Comparison of ENCODE assay signal across 11 mouse cellular contexts in genomic region chr2:49571159-49571920, GRCm38 (mm10). TPM values are rescaled to one million over a fixed set of nuclear protein-coding genes. Genes with fewer than 3 reads are reported as not detected.
DNase-seq lines count a peak whose midpoint lies in the region; ATAC-seq lines count a peak whose summit lies in the region.
"Had no signal": no experiment of that assay in that cellular context is flagged by ENCODE, and none has a peak within 500 bp of the region (broad histone marks: within the 10 kb centered on the region; RNA-seq: fewer than 3 reads in every experiment).

No protein-coding gene starts in this region.

- 73% methylated on average over 11 of the region's 11 CpGs for WGBS in hindbrain, embryonic 11.5 days
- 74% methylated on average over 11 of the region's 11 CpGs for WGBS in hindbrain, embryonic 10.5 days
- WGBS in forebrain, embryonic 14.5 days = 66% methylated on average over 11 of the region's 11 CpGs
- WGBS in limb, embryonic 13.5 days = 60% methylated on average over 11 of the region's 11 CpGs

- H3K9ac ChIP-seq in hindbrain, embryonic 11.5 days (ENCODE audit: low read depth, low read length) = no peak overlapping the region
- peak overlapping the region; percentile 29; the same call in 1 of the 2 replicates for H3K9ac ChIP-seq in forebrain, embryonic 14.5 days (ENCODE audit: low read length)
- H3K9ac ChIP-seq in limb, embryonic 13.5 days = no peak overlapping the region

- no peak for DNase-seq in hindbrain, embryonic 11.5 days (ENCODE audit: low spot score)
- DNase-seq in hindbrain, embryonic 10.5 days (ENCODE audit: low spot score) = no peak
- DNase-seq in MN1 (ENCODE audit: low spot score) = peak; percentile 34
- DNase-seq in forebrain, embryonic 14.5 days (ENCODE audit: low spot score) = no peak
- no peak for DNase-seq in left cerebral cortex, postnatal 4 days
- DNase-seq in right cerebral cortex, adult 18-20 months = no peak
- DNase-seq in cerebellum, adult 8-10 months = no peak
- DNase-seq: gastrocnemius, postnatal 36 days; heart, postnatal 4 days; lung, postnatal 4 days had no signal

- no peaks in the 10 kb centered on the region for H3K27me3 ChIP-seq in hindbrain, embryonic 11.5 days (ENCODE audit: control insufficient read depth, insufficient read depth, low read length)
- no peaks in the 10 kb centered on the region for H3K27me3 ChIP-seq in hindbrain, embryonic 10.5 days (ENCODE audit: insufficient read depth, poor library complexity, severe bottlenecking)
- no peaks in the 10 kb centered on the region for H3K27me3 ChIP-seq in forebrain, embryonic 14.5 days (replicated peaks; ENCODE audit: control insufficient read depth, insufficient read depth, low read length)
- H3K27me3 ChIP-seq in limb, embryonic 13.5 days = no peaks in the 10 kb centered on the region

- no peak overlapping the region for H3K4me3 ChIP-seq in hindbrain, embryonic 11.5 days (ENCODE audit: low read depth, low read length)
- H3K4me3 ChIP-seq in hindbrain, embryonic 10.5 days = no peak overlapping the region
- H3K4me3 ChIP-seq in forebrain, embryonic 14.5 days (ENCODE audit: low read depth, low read length) = no peak overlapping the region
- H3K4me3 ChIP-seq in limb, embryonic 13.5 days = no peak overlapping the region

- peak; percentile 32; the same call in 1 of the 2 replicates for ATAC-seq in hindbrain, embryonic 11.5 days (ENCODE audit: low FRiP score)
- no peak for ATAC-seq in forebrain, embryonic 14.5 days
- ATAC-seq in limb, embryonic 13.5 days (ENCODE audit: low FRiP score, low read depth) = no peak

- no peak overlapping the region for H3K4me2 ChIP-seq in hindbrain, embryonic 11.5 days (replicated peaks; ENCODE audit: low read depth, low read length)
- peak overlapping the region; percentile 43 for H3K4me2 ChIP-seq in forebrain, embryonic 14.5 days (ENCODE audit: low read length)
- H3K4me2 ChIP-seq in limb, embryonic 13.5 days (replicated peaks) = peak overlapping the region; percentile 56

- H3K36me3 ChIP-seq in hindbrain, embryonic 11.5 days (ENCODE audit: control insufficient read depth, insufficient read depth, low read length) = no peaks in the 10 kb centered on the region
- no peaks in the 10 kb centered on the region for H3K36me3 ChIP-seq in hindbrain, embryonic 10.5 days
- H3K36me3 ChIP-seq in forebrain, embryonic 14.5 days (ENCODE audit: control insufficient read depth, insufficient read depth, low read length) = no peaks in the 10 kb centered on the region
- H3K36me3 ChIP-seq in limb, embryonic 13.5 days = no peaks in the 10 kb centered on the region

- no peaks in the 10 kb centered on the region for H3K9me3 ChIP-seq in hindbrain, embryonic 11.5 days (ENCODE audit: control insufficient read depth, low read length)
- H3K9me3 ChIP-seq in hindbrain, embryonic 10.5 days = no peaks in the 10 kb centered on the region
- no peaks in the 10 kb centered on the region for H3K9me3 ChIP-seq in forebrain, embryonic 14.5 days (replicated peaks; ENCODE audit: control insufficient read depth, low read length)
- H3K9me3 ChIP-seq in limb, embryonic 13.5 days = no peaks in the 10 kb centered on the region

- no peaks in the 10 kb centered on the region for H3K4me1 ChIP-seq in hindbrain, embryonic 11.5 days (replicated peaks; ENCODE audit: control insufficient read depth, insufficient read depth, low read length)
- H3K4me1 ChIP-seq in hindbrain, embryonic 10.5 days (replicated peaks) = peaks cover 28% of the 10 kb centered on the region
- peaks cover 35% of the 10 kb centered on the region for H3K4me1 ChIP-seq in forebrain, embryonic 14.5 days (ENCODE audit: control insufficient read depth, insufficient read depth, low read length)
- H3K4me1 ChIP-seq in limb, embryonic 13.5 days = peaks cover 51% of the 10 kb centered on the region

- no peak overlapping the region for H3K27ac ChIP-seq in hindbrain, embryonic 11.5 days (ENCODE audit: low read depth, low read length)
- H3K27ac ChIP-seq in hindbrain, embryonic 10.5 days = no peak overlapping the region
- H3K27ac ChIP-seq in forebrain, embryonic 14.5 days (ENCODE audit: low read depth, low read length) = peak overlapping the region; percentile 63; the same call in 1 of the 2 replicates
- H3K27ac ChIP-seq in limb, embryonic 13.5 days = no peak overlapping the region

- intact Hi-C loops in left cerebral cortex, postnatal 4 days (cut with DNase I) = no loop called here

RNA-seq across cellular contexts. Expression of gene Kif5c, which starts 47.8 kb away (rescaled TPM):
- 112 and 115 TPM in 2 replicates for polyA plus RNA-seq in hindbrain, embryonic 11.5 days (2014; fragmentation: Nextera tagmentation; extraction: Ambion mirVana)
- polyA plus RNA-seq in hindbrain, embryonic 10.5 days (2016; fragmentation: Nextera tagmentation; extraction: Ambion mirVana) = 45.8 and 67.6 TPM in 2 replicates
- 148 and 170 TPM in 2 replicates for polyA plus RNA-seq in forebrain, embryonic 14.5 days (2014; fragmentation: Nextera tagmentation; extraction: Ambion mirVana)
- 8.4 and 9.2 TPM in 2 replicates for polyA plus RNA-seq in limb, embryonic 13.5 days (2015; fragmentation: Nextera tagmentation; extraction: Ambion mirVana)
- total RNA-seq in left cerebral cortex, postnatal 4 days (2021) = 100 to 1,000 TPM; 441 to 484 TPM
